Mouse (Mus musculus): ENCODE measurements around the gene Arid2.
A peak's percentile ranks its signal among the peaks of the same experiment; 100 is the strongest.
"Not testable (repeated sequence)": the region's sequence is repeated elsewhere in the genome, so short reads cannot be mapped to it uniquely, and the experiment has no call there.

Arid2 gene

GRCm38 (mm10) chr15:96287369-96287975, at the start of gene Arid2:
Gene Arid2 (plus strand): TSS chr15:96287518.
- DNase-seq (ENCODE audit: low spot score in 2 of 2): peak; percentile 70 to 73

DNA sequence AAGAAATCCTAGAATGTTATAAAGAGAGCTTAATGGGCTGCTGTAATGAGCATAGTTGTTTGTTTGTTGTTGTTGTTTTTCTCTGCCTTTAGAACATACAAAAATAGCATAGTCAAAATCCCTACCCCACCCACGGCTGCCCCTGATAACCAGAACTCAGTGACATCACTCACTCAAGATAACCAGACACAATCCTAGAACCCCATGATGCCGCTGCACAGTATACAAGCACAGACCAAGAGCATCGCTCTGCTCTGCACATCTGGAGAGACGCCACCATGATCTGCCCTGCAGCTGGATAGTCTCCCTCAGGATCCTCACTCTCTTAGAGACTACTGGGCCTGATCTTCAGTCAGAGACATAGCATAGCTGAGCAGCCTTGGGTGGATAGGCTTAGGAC, 49.2 kb upstream of the Arid2 start:
- no peak for DNase-seq (ENCODE audit: low spot score in 2 of 2)

- no peak for DNase-seq (ENCODE audit: low spot score in 2 of 2)
Measured at GRCm38 (mm10) chr15:96244171-96244570, 43.1 kb upstream of the Arid2 start.

GRCm38 (mm10) chr15:96244715-96245114, 42.6 kb upstream of the Arid2 start:
- not testable (repeated sequence) for DNase-seq (ENCODE audit: low spot score in 2 of 2)

DNA sequence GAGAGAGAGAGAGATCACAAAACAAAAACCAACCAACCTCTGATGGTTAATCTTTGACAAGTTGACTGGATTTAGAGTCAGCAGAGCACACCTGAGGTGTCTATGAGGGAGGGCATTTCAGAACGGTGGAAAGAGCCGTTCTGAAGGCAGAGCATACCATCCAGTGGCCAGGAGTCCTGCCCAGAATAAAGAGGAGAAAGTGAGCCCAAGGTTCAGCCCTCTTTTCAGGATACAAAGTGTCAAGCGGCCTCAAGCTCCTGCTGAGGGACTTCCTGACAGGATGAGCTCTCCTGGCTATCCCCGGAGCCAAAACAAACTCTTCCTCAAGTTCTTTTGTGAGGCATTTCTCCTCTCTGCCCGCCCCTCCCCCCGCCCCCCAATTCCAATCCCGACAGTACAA, 33.5 kb upstream of the Arid2 start:
- DNase-seq (ENCODE audit: low spot score in 2 of 2): no peak

- DNase-seq (ENCODE audit: low spot score in 2 of 2): no peak
Measured at GRCm38 (mm10) chr15:96254356-96254755, 33.0 kb upstream of the Arid2 start.

GRCm38 (mm10) chr15:96257781-96258180, 29.5 kb upstream of the Arid2 start:
- no peak for DNase-seq (ENCODE audit: low spot score in 2 of 2)

- DNase-seq (ENCODE audit: low spot score in 2 of 2): peak in 1 of 2 experiments; percentile 3
Measured at GRCm38 (mm10) chr15:96264614-96265013, 22.7 kb upstream of the Arid2 start.

- peak in 1 of 2 experiments; percentile 52 for DNase-seq (ENCODE audit: low spot score in 2 of 2)
Measured at GRCm38 (mm10) chr15:96267933-96268332, 19.4 kb upstream of the Arid2 start.

GRCm38 (mm10) chr15:96268610-96269009, 18.7 kb upstream of the Arid2 start:
- no peak for DNase-seq (ENCODE audit: low spot score in 2 of 2)

- peak in 1 of 2 experiments; percentile 40 for DNase-seq (ENCODE audit: low spot score in 2 of 2)
Measured at GRCm38 (mm10) chr15:96269402-96269801, 17.9 kb upstream of the Arid2 start.

DNA sequence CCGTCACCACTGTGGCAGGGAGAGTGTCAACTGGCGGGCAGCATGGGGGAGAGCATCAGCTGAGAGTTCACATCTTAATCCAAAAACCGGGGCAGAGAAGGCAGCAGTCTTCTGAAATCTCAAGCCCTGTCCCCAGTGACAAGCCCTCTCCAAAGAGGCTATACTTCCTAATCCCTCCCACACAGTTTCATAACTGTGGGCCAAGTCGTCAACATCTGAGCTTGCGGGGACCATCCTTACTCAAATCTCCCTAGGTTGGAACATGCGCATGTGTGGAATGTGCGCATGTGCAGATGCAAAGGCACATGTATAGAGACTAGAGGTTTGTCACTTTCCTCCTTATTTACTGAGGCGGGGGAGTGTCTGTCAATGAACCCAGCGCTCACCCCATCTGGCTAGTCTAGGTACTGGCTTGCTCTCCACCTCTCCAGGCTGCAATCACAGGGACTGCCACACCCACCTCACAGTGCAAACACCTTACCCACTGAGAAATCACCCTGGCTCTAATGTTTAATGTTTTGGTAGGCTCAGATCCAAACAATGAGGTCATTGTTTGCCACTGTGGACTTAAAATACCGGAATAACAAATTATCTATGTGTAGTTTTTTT, 16.9 kb upstream of the Arid2 start:
- peak in 1 of 2 experiments; percentile 56 for DNase-seq (ENCODE audit: low spot score in 2 of 2)

DNA sequence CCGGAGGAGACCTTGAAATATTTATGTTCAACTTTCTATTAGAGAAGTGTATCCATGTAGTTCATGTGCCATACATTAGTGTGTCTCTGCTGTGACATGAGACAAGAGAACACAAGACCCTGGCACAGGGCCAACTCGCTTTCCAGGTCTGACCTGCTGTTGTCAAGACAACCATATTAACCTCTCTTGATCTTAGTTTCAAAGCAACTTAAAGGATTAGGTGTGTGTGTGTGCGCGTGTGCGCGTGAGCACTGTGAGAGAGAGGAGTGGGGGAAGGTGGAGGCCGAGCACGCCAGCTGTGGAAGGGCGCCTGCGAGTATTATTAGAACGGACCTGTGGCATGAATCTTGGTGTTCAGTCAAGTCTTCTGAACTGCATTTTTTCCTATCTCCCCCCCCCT, 15.0 kb upstream of the Arid2 start:
- peak in 1 of 2 experiments; percentile 65 for DNase-seq (ENCODE audit: low spot score in 2 of 2)

DNA sequence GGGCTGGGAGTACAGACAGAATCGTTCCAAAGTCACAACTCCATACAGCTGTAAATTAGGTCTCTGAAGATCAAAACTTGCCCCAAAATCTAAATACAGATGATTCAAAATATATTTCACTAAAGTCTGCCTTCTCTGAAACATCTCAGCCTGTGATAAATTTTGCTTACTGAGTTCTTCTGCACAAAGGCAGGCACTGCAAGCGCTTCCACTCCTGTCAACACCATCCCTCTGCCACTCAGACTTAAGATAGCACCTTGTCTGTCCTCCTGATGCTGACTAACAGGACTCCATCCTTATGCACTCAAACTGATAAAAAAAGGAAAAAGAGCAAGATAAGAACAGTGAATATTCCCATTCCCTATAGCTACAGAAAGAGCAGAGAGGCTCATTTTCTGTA, 13.0 kb upstream of the Arid2 start:
- no peak for DNase-seq (ENCODE audit: low spot score in 2 of 2)

DNA sequence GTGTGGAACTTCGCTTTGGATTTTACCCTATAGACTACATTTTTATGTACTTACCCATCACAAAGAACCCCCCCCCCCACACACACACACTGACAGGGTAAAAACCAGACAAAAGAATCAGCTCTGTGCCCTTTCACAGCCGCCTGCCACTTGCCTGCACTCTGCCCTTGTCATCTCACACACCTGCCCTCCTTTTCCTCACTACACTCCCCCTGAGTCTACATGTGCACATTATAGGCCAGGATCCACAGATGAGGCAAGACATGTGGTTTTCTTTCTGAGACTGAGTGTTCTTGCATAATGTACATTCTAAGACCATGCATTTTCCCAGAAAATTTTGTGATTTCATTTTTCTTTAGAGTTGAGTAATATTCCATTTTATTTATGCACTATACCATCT, 12.1 kb upstream of the Arid2 start:
- DNase-seq (ENCODE audit: low spot score in 2 of 2): no peak

DNA sequence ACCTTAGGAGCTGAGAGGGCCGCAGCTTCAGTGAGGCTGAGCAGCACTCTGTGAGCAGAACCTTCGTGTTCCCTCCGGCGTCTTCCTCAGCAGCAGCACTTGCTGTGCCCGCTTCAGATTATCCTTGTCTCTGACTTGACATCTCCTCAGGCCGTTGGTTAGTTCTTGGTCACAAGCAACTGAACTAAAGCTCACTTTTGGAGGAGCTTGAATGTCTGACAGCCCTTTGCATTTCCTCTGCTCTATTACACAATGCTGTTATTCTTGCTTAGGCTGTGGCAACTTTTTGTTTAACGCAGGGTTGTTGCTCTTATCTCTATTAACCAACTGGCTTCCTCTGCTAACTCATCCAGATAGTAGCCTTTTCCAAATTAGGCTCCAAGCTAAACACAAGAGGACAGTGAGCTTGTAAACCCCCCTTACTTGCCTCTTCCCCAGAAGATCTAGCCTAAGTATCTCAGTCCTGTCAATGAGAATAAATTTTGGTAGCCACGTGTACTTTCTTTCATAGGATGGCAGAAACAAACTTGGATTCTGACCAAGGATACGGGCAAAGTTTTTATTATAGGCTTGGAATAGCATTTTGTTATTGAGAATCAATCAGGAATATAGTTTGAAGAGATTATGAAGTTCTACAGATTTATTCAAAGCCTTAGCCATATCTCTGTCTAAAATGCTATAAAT, 11.4 kb upstream of the Arid2 start:
- DNase-seq (ENCODE audit: low spot score in 2 of 2): no peak

DNA sequence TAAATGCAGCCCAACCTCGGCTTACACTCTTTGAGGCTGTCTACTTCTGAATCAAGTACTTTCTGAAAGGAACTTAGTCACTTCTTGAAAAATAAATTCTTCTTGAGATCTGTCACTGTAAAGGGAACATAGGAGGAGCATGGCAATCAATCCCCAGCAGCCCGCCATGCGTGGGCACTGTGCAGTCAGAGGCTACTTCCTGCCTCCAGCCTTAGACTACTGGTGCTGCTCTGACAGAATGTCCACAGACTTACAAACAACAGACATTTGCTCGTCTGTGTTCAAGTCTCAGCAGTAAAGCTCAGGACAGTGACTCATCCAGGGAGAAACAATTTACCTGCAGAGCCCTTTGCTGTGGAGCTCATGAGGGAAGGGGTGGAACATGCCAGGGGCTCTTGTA, 10.3 kb upstream of the Arid2 start:
- DNase-seq (ENCODE audit: low spot score in 2 of 2): no peak

DNA sequence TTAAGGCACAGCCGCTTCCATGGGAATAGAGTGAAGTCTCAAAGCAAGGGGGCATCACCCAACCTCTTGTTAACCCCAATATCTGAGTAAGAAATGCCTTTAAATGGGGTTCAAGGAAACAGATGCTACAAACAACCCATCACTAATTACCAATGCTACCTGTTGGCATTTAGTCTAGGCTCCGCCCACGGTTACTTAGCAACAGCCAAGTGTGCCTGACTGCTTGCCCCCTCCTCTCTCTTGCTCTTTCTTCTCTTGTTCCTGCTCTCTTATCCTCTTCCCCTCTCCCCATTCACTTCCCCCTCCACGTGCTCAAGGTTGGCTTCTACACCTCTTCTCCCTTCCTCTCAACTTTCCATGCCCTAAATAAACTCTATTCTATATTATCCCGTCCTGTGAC, 6.1 kb upstream of the Arid2 start:
- no peak for DNase-seq (ENCODE audit: low spot score in 2 of 2)

GRCm38 (mm10) chr15:96283141-96283540, 4.2 kb upstream of the Arid2 start:
- no peak for DNase-seq (ENCODE audit: low spot score in 2 of 2)

DNA sequence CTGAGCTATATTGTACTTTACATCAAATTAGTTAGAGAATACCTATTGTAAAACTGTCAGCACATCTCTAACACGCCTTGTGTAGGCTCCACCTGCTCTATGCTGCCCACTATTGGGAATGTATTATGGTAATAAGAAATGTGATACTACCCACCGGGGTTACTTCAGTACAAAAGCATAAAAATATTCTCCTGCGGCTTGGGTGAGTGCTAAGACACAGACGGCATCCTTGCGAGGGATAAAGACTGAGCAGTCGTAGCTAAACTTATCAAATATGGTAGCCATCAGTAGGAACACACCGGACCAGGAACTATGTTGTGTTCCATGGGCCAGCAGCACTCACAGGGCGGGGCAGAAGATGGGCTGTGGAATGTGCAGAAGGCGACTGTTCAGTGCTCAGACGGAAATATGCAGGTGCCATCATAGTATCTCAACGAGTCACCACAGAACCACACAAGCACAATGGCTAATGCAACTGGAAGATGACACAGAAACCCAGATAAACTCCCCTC, 3.3 kb upstream of the Arid2 start:
- no peak for DNase-seq (ENCODE audit: low spot score in 2 of 2)

GRCm38 (mm10) chr15:96284711-96285322, 2.5 kb upstream of the Arid2 start:
- no peak for DNase-seq (ENCODE audit: low spot score in 2 of 2)

DNA sequence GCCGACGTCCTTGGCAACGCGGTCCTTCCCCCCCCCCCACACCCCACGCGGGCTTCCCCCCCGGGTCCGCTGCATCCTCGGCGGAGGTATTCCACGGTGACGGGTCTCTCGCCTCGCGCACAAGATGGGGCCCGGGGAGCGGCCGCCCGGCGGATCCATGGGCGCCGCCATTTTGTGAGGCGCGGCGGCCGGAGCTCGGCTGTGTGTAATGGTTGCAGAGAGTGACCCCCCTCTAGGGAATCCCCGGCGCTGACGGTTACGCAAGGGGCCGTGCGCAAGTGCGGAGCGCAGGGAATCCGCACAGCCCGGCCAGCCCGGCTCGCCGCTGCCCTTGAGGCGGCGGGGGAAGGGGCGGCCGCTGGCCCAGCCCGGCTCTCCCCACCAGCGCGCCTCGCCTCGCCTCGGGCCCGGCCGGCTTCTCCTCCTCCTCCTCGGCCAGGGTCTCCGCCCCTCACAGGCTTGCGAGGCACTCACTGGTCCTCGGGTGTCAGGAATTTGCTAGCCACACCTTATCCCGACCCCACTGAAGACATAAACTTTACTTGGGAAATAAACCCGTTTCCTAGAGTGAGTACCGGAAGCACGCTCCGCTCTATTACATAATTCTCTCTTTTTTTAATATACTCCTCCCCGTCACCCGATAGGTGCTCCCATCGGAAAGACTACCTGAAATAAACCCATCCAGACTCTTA, 1.8 kb upstream of the Arid2 start:
- DNase-seq (ENCODE audit: low spot score in 2 of 2): peak; percentile 88 to 89

Data from urinary bladder, postnatal 4 days (tissue).